Mouse (Mus musculus): ENCODE data around the gene Gm21969.

GRCm38 (mm10) chr4:139584704-139585103, 18.3 kb upstream of the Gm21969 start:
- TF ChIP-seq CTCF (IDR thresholded peaks at IDR 0.05), result no peak
- TF ChIP-seq EP300 (IDR thresholded peaks at IDR 0.05), result no peak

All from lung, postnatal 0 days (tissue).